Mouse (Mus musculus) stomach, embryonic 16.5 days (tissue): Measurements from ENCODE around the gene Brd4. TPM values are rescaled to one million over a fixed set of nuclear protein-coding genes. Genes with fewer than 3 reads are reported as not detected.
A peak's percentile ranks its signal among the peaks of the same experiment; 100 is the strongest.

Experiments
- ATAC-seq: fragments of 200-750 bp; cut with Nextera tagmentation; 2 replicates; pipeline ENCODE4 v1.8.0; 2017; ENCODE audit warnings: moderate number of reproducible peaks, moderate TSS enrichment; ENCODE audit not compliant: insufficient read depth, low FRiP score
- H3K27ac ChIP-seq: fragments of 300-500 bp; sonication (generic); 2 replicates; pipeline ENCODE4 v1.5.1; 2014; ENCODE audit warnings: low read length
- H3K27me3 ChIP-seq: fragments of 300-500 bp; sonication (generic); 2 replicates; pipeline ENCODE4 v1.6.1; 2014; ENCODE audit warnings: low read length, control low read depth, mixed read lengths; ENCODE audit not compliant: control insufficient read depth, insufficient read depth
- H3K36me3 ChIP-seq: fragments of 300-500 bp; sonication (generic); 2 replicates; pipeline ENCODE4 v1.6.1; 2014; ENCODE audit warnings: low read length; ENCODE audit not compliant: control insufficient read depth, insufficient read depth
- H3K4me1 ChIP-seq: fragments of 300-500 bp; sonication (generic); 2 replicates; pipeline ENCODE4 v1.6.1; 2014; ENCODE audit warnings: low read length, control low read depth, mixed read lengths; ENCODE audit not compliant: control insufficient read depth, insufficient read depth
- H3K4me2 ChIP-seq: fragments of 300-500 bp; sonication (generic); 2 replicates; pipeline ENCODE4 v1.6.1; 2014; ENCODE audit warnings: low read depth, low read length, mixed read lengths
- H3K4me3 ChIP-seq: fragments of 300-500 bp; sonication (generic); replicated peaks from 2 replicates; pipeline ENCODE4 v1.5.1; 2014; ENCODE audit warnings: mild to moderate bottlenecking, low read length
- H3K9ac ChIP-seq: fragments of 300-500 bp; sonication (generic); 2 replicates; pipeline ENCODE4 v1.6.1; 2014; ENCODE audit warnings: low read length
- H3K9me3 ChIP-seq: fragments of 300-500 bp; sonication (generic); replicated peaks from 2 replicates; pipeline ENCODE4 v1.6.1; 2016; ENCODE audit warnings: low read length, control low read depth; ENCODE audit not compliant: control insufficient read depth
- WGBS: fragments of 180-500 bp; shearing (Covaris S2); extraction: QIAGEN DNeasy Blood & Tissue Kit; methylation state at CpG from one replicate; pipeline ENCODE4 v1.1.7; 2014; 5-methylcytosine and 5-hydroxymethylcytosine counted together
- polyA plus RNA-seq: library from polyadenylated mRNA; unstranded; fragments of >200 nt; fragmentation: Nextera tagmentation; extraction: Ambion mirVana; gene quantifications from 2 replicates; pipeline ENCODE4 v1.2.1, GENCODE M21; 2015

The Brd4 gene
- polyA plus RNA-seq, 1 experiment from 2014 or later: 58.0 TPM

GRCm38 (mm10) chr17:32179621-32180491 is 104.7 kb downstream of the Brd4 start:
- no peaks in the 10 kb centered on the region for H3K27me3 ChIP-seq
- H3K36me3 ChIP-seq: no peaks in the 10 kb centered on the region
- 50% methylated on average over 11 of the region's 11 CpGs for WGBS
- no peaks in the 10 kb centered on the region for H3K9me3 ChIP-seq
- no peak overlapping the region for H3K4me2 ChIP-seq
- no peak overlapping the region for H3K27ac ChIP-seq
- no peak overlapping the region for H3K4me3 ChIP-seq
- no peak overlapping the region for H3K9ac ChIP-seq
- peak; percentile 66 for ATAC-seq
- H3K4me1 ChIP-seq: no peaks in the 10 kb centered on the region

- Histone ChIP-seq H3K4me2 (no peak overlapping the region), H3K27me3 (no peaks in the 10 kb centered on the region), H3K9me3 (no peaks in the 10 kb centered on the region), H3K4me1 (no peaks in the 10 kb centered on the region), H3K36me3 (no peaks in the 10 kb centered on the region), H3K4me3 (no peak overlapping the region), H3K27ac (no peak overlapping the region), H3K9ac (no peak overlapping the region)
- WGBS: 85% methylated on average over 4 of the region's 4 CpGs
- no peak for ATAC-seq
Measured at GRCm38 (mm10) chr17:32176919-32177318, 107.6 kb downstream of the Brd4 start.

DNA sequence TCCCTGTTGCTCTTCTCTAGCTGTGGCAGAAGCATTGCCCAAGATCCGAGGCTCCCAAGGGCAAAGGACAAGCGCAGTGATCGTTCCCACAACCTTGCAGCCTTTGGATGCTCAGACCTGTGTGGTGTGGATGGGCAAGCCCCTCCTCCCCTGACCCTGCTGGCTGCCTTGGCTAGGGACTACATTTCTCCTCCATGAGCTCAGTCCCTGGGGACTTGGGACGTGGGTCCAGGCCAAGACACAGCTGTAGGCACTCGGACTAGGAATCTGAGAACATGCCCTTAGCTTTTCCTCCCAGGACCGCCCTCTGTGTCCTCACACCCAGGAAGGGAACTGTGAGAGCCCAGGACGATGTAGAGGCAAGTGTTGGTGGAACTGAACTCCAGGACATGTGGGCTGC is 111.4 kb downstream of the Brd4 start:
- Histone ChIP-seq H3K4me2 (no peak overlapping the region), H3K9me3 (no peaks in the 10 kb centered on the region), H3K27me3 (no peaks in the 10 kb centered on the region), H3K4me3 (no peak overlapping the region), H3K9ac (no peak overlapping the region), H3K27ac (peak overlapping the region; percentile 27), H3K4me1 (0 out of 2 replicates have a peak, but pooled peaks cover 4% of the 10 kb centered on the region), H3K36me3 (no peaks in the 10 kb centered on the region)
- WGBS: 61% methylated on average over 7 of the region's 7 CpGs
- peak; percentile 52; the same call in 1 of the 2 replicates for ATAC-seq

DNA sequence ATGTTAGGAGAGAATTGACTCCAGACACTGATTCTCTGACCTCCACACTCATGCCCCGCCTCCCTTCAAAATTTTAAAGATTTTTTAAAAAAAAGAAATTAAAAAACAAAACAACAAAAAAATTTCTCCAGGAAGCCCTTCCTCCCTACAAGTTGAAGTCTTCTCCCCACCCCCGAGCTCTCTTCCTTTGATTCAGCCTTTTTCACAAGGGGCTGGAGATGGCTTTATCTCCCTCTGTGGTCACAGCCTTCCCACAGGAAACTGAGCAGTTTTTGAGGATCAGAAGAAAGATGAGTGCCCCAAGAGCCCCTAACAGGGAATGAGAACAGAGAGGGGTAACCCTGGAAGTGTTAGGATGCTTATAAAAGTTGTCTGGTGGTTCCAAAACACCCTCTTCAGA is 112.0 kb downstream of the Brd4 start:
- Histone ChIP-seq H3K9me3 (no peaks in the 10 kb centered on the region), H3K27ac (peak overlapping the region; percentile 2)
- WGBS: 77% methylated on average over 2 of the region's 2 CpGs

GRCm38 (mm10) chr17:32169518-32170225 is 114.8 kb downstream of the Brd4 start:
- Histone ChIP-seq H3K9me3 (no peaks in the 10 kb centered on the region), H3K4me3 (no peak overlapping the region), H3K9ac (no peak overlapping the region), H3K4me2 (no peak overlapping the region), H3K27ac (0 out of 2 replicates have a peak overlapping the region, but pooled peaks have one; percentile 24), H3K27me3 (no peaks in the 10 kb centered on the region), H3K4me1 (peaks cover 18% of the 10 kb centered on the region), H3K36me3 (no peaks in the 10 kb centered on the region)
- WGBS: 56% methylated on average over 4 of the region's 4 CpGs
- ATAC-seq: no peak

More for the DNA sequence above, 112.0 kb downstream of the Brd4 start:
- H3K36me3 ChIP-seq: no peaks in the 10 kb centered on the region
- H3K4me2 ChIP-seq: no peak overlapping the region
- H3K9ac ChIP-seq: no peak overlapping the region
- no peak for ATAC-seq
- 0 out of 2 replicates have a peak, but pooled peaks cover 4% of the 10 kb centered on the region for H3K4me1 ChIP-seq
- H3K4me3 ChIP-seq: no peak overlapping the region
- no peaks in the 10 kb centered on the region for H3K27me3 ChIP-seq

DNA sequence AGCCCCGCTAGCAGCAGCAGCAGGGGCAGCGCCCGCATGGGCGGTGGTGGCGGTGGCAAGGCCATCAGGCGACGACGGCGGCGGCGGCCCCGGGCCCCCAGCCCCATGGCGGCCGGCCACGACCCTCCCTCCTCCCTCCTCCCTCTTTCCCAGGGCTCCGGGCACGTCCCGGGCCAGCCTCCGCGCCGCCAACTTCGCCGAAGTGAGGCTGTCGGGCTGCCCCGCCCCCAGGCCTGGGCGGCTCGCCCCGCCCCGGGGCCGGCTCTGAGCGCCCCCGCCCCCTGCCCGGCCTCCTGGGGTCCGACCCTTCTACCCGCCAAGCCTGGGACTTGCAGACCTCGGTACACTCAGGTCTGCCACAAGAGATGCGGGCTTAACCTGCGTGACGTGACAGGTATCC is 117.8 kb downstream of the Brd4 start, which contains the start of gene Notch3:
Gene Notch3 (minus strand): TSS at position 166 of the 400 bp plus-strand sequence.
- ATAC-seq: peak; percentile 70
- H3K9me3 ChIP-seq: no peaks in the 10 kb centered on the region
- 2% methylated on average over 37 of the region's 39 CpGs for WGBS
- peak within 1 kb of the TSS; percentile 95 for H3K27ac ChIP-seq
- H3K4me2 ChIP-seq: peak within 1 kb of the TSS; percentile 85
- H3K9ac ChIP-seq: peak within 1 kb of the TSS; percentile 91
- peaks cover 36% of the 10 kb centered on the region for H3K4me1 ChIP-seq
- no peaks in the 10 kb centered on the region for H3K36me3 ChIP-seq
- H3K4me3 ChIP-seq: peak within 1 kb of the TSS; percentile 83
- H3K27me3 ChIP-seq: no peaks in the 10 kb centered on the region

GRCm38 (mm10) chr17:32165803-32166595 is 118.5 kb downstream of the Brd4 start:
- H3K4me3 ChIP-seq: peak overlapping the region; percentile 83
- H3K27me3 ChIP-seq: no peaks in the 10 kb centered on the region
- H3K36me3 ChIP-seq: no peaks in the 10 kb centered on the region
- peaks cover 40% of the 10 kb centered on the region for H3K4me1 ChIP-seq
- peak overlapping the region; percentile 95 for H3K27ac ChIP-seq
- no peaks in the 10 kb centered on the region for H3K9me3 ChIP-seq
- H3K9ac ChIP-seq: peak overlapping the region; percentile 91
- peak overlapping the region; percentile 85 for H3K4me2 ChIP-seq
- ATAC-seq: peak; percentile 26; the same call in 1 of the 2 replicates
- WGBS: 2% methylated on average over 34 of the region's 43 CpGs

GRCm38 (mm10) chr17:32165266-32165802 is 119.2 kb downstream of the Brd4 start:
- Histone ChIP-seq H3K4me1 (peaks cover 40% of the 10 kb centered on the region), H3K4me2 (peak overlapping the region; percentile 85), H3K36me3 (no peaks in the 10 kb centered on the region), H3K27me3 (no peaks in the 10 kb centered on the region), H3K4me3 (peak overlapping the region; percentile 83), H3K27ac (peak overlapping the region; percentile 95), H3K9me3 (no peaks in the 10 kb centered on the region), H3K9ac (peak overlapping the region; percentile 91)
- WGBS: 8% methylated on average over 8 of the region's 9 CpGs
- ATAC-seq: peak; percentile 23; the same call in 1 of the 2 replicates
